Mouse (Mus musculus): ENCODE results near the gene Lipc. TPM values are rescaled to one million over a fixed set of nuclear protein-coding genes. Genes with fewer than 3 reads are reported as not detected.
A peak's percentile ranks its signal among the peaks of the same experiment; 100 is the strongest.

Gene Lipc
- total RNA-seq, 1 experiment from 2014 or later = not detected

GRCm38 (mm10) chr9:70959866-70960265 lies 7.8 kb upstream of the Lipc start:
- ATAC-seq (ENCODE audit: extremely low read depth, insufficient number of reproducible peaks, low FRiP score, poor library complexity, severe bottlenecking) = no peak

DNA sequence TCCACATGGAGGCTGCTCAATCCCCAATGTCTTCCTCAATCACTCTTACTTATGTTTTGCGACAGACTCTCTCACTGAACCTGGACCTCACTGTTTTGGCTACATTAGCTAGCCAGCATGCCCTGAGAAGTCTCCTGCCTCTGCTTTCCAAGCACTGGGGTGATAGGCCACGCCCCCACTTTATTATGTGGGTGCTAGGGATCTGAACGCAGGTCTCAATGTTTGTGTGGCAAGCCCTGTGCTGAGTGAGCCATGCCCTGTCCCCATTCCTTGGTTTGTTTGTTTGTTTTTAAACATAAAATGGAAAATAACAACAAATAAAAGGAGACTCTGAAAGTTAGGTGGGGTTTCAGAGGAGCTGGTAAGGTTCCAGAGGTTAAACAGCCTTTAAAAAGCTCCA lies 7.4 kb upstream of the Lipc start:
- no peak for ATAC-seq (ENCODE audit: extremely low read depth, insufficient number of reproducible peaks, low FRiP score, poor library complexity, severe bottlenecking)

- ATAC-seq (ENCODE audit: extremely low read depth, insufficient number of reproducible peaks, low FRiP score, poor library complexity, severe bottlenecking) = no peak
Observed at GRCm38 (mm10) chr9:70958381-70958780, 6.4 kb upstream of the Lipc start.

GRCm38 (mm10) chr9:70957717-70958116 lies 5.7 kb upstream of the Lipc start:
- ATAC-seq (ENCODE audit: extremely low read depth, insufficient number of reproducible peaks, low FRiP score, poor library complexity, severe bottlenecking) = no peak

GRCm38 (mm10) chr9:70954226-70954625 lies 2.2 kb upstream of the Lipc start:
- ATAC-seq (ENCODE audit: extremely low read depth, insufficient number of reproducible peaks, low FRiP score, poor library complexity, severe bottlenecking) = no peak

DNA sequence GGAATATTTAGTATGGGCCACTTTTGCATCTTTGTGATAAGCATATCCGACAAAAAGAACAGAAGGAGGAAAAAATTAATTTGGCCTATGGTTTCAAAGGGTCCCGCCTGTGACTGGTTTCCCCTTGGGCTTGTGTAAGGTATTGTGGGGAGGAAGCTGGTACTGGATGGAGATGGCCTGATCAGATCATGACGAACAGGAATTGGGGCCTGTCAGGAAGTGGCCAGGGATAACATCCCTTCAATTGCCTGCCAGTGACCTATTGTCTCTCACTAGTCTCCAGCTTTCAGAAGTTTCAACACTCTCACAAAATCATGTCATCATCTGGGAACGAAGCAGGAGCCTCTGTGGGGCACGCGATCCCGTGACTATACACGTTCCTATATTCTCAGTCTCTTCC lies 2.7 kb downstream of the Lipc start:
- no peak for ATAC-seq (ENCODE audit: extremely low read depth, insufficient number of reproducible peaks, low FRiP score, poor library complexity, severe bottlenecking)

DNA sequence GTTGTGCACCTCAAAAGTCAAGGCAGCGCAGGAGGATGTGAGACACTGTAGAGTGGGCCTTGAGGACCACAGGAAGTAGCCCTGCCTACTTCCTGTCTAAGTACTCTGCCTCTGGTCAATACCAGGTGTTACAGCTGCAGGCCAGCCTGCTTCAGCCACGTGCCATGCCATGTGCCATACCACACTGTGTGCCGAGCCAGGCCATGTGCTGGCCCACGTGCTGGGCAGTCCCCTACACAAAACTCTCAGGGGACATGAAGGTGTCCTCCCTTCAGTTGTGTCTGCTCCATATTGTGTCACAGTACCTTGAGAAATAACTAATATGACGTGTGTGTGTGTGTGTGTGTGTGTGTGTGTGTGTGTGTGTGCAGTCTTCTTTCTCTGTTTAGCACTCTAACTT lies 4.7 kb downstream of the Lipc start:
- peak; percentile 15; the same call in 1 of the 2 replicates for ATAC-seq (ENCODE audit: extremely low read depth, insufficient number of reproducible peaks, low FRiP score, poor library complexity, severe bottlenecking)

- peak; percentile 56; the same call in 1 of the 2 replicates for ATAC-seq (ENCODE audit: extremely low read depth, insufficient number of reproducible peaks, low FRiP score, poor library complexity, severe bottlenecking)
Observed at GRCm38 (mm10) chr9:70942686-70943333, 9.2 kb downstream of the Lipc start.

- no peak for ATAC-seq (ENCODE audit: extremely low read depth, insufficient number of reproducible peaks, low FRiP score, poor library complexity, severe bottlenecking)
Observed at GRCm38 (mm10) chr9:70939752-70940501, 12.1 kb downstream of the Lipc start.

GRCm38 (mm10) chr9:70938850-70939249 lies 13.2 kb downstream of the Lipc start:
- no peak for ATAC-seq (ENCODE audit: extremely low read depth, insufficient number of reproducible peaks, low FRiP score, poor library complexity, severe bottlenecking)

DNA sequence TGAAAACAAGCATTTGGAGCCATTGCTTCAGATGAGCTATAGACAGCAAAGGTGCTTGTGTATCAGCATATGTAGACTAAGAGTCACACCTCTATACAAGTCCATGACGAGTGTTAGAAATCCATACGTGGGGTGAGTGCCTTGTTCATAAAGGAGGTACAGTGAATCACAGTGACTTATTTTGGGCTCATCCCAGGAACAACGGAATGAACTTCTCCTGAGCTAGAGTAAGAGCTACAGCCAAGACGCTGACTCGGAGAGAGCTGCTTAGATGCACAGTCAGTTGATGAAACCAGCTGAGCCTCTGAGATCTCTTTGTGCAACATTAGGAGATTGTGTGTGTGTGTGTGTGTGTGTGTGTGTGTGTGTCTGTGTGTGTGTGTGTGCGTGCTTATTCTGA lies 13.9 kb downstream of the Lipc start:
- no peak for ATAC-seq (ENCODE audit: extremely low read depth, insufficient number of reproducible peaks, low FRiP score, poor library complexity, severe bottlenecking)

- no peak for ATAC-seq (ENCODE audit: extremely low read depth, insufficient number of reproducible peaks, low FRiP score, poor library complexity, severe bottlenecking)
Observed at GRCm38 (mm10) chr9:70934587-70935295, 17.3 kb downstream of the Lipc start.

DNA sequence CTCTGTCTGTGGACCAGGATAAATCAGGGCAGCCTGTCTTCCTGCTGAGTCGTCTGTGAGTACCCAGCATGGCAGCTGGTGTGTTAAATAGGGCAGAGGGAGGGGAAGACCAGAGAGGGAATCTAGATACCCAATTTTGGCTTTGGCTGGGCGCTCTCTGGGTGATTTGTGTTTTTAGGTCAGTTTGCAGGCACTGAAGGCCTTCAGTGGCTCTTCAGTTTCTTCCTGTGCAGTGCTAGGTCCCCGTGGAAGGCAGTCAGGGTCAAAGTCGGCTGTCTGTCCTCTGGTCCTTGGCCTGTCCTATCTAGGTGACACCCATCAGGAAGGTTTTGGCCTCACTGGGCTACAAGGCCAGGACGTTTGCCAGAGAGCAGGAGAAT lies 21.4 kb downstream of the Lipc start:
- no peak for ATAC-seq (ENCODE audit: extremely low read depth, insufficient number of reproducible peaks, low FRiP score, poor library complexity, severe bottlenecking)

GRCm38 (mm10) chr9:70929840-70930640 lies 22.0 kb downstream of the Lipc start:
- peak; percentile 62; the same call in 1 of the 2 replicates for ATAC-seq (ENCODE audit: extremely low read depth, insufficient number of reproducible peaks, low FRiP score, poor library complexity, severe bottlenecking)

GRCm38 (mm10) chr9:70928472-70928871 lies 23.6 kb downstream of the Lipc start:
- no peak for ATAC-seq (ENCODE audit: extremely low read depth, insufficient number of reproducible peaks, low FRiP score, poor library complexity, severe bottlenecking)

DNA sequence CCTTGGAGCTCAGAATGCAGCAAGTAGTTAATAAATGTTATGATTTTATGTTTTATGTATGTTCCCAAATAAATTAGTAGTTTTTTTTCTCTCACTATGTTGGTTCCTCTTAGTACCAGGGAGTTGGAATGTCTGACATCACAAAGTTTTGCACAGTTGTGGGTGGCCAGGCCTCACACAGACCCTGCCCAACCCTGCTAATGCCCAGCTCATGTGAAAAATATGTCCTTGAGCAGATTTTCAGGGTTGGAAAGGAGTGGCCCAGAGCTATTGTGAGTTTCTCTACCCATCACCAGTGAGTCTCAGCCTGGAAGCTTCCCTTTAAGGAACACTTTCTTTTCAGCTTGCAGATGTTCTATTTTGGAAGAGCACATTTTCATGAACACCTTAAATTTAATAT lies 24.3 kb downstream of the Lipc start:
- no peak for ATAC-seq (ENCODE audit: extremely low read depth, insufficient number of reproducible peaks, low FRiP score, poor library complexity, severe bottlenecking)

DNA sequence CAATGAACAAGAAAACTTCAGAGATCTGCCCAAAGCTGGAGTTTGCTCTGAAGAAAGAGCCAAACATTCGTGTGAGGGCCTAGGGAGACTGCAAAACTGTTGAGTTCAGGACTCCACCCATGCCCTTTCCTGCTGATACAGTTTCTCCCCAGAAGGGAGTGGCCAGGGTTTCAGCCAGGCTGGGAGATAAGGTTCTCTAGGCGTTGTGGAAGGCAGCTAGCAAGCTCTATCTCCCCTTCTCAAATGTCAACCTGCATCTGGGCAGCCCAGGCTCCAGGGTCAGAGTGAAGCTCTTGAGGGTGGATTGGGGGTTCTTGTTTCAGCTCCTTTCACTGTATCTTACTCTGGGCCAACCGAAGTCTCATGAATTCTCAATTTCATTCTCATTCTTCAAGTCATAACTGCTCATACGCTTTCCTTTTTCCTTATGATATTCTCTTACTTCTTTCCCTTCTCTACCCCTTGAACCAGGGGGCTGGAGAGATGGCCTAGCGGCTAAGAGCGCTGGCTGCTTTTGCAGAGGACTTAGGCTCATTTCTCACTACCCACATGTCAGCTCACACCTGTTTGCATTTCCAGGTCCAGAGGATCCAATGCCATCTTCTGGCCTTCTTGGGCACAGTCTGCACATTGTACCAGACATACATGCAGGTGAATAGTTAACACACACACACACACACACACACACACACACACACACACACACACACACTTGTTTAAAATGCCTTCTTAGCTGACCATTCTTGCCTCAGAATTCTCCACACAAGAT lies 25.0 kb downstream of the Lipc start:
- ATAC-seq (ENCODE audit: extremely low read depth, insufficient number of reproducible peaks, low FRiP score, poor library complexity, severe bottlenecking) = no peak

DNA sequence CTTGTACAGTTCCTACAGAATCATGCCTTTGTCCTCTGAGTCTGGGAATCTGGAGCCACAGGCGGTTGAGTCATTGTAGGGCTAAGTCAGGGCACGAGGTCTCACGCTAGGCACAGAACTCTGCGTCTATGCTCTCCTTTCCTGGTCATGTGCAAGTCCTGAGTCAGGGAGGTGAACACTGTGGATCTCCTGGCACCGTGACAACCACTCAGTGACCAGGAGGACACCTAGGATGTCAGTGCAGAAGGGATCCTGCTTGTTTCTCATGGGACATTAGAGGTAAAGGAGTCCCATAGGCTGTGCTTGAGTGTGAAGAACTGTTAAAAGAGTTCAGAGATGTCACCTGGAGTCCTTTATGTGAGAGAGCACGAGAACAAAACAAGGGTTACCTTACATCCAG lies 26.8 kb downstream of the Lipc start:
- no peak for ATAC-seq (ENCODE audit: extremely low read depth, insufficient number of reproducible peaks, low FRiP score, poor library complexity, severe bottlenecking)

DNA sequence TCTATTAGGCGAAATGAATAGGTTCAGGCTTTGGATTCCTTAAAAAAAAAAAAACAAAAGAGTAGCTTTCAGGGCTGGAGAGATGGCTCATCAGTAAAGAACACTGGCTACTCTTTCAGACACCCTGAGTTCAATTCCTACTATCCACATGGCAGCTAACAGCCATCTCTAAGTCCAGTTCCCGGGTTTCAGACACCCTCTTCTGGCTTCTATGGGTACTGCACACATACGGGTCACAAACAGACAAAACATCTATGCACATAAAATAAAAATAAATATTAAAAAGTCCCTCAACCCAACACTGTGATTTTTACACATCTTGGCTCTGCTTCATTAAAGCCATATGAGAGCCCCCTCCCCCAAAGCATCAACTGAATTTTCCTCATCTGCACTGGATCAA lies 27.3 kb downstream of the Lipc start:
- ATAC-seq (ENCODE audit: extremely low read depth, insufficient number of reproducible peaks, low FRiP score, poor library complexity, severe bottlenecking) = no peak

Measured in neutrophil, adult 5-6 weeks (primary cell).